Mouse (Mus musculus): Measurements from ENCODE around the gene Olfr849. TPM values are rescaled to one million over a fixed set of nuclear protein-coding genes. Genes with fewer than 3 reads are reported as not detected.

Gene Olfr849
- not detected in 2 replicates for total RNA-seq (2021)
- long read RNA-seq, experiment 1, result 0 reads
- long read RNA-seq, experiment 2, result 0 reads

GRCm38 (mm10) chr9:19439966-19440365, at the start of gene Olfr849:
Gene Olfr849 (plus strand): TSS chr9:19440266.
- DNase-seq, result no peak

- no peak for DNase-seq
Observed at GRCm38 (mm10) chr9:19478148-19478547, 38.1 kb downstream of the Olfr849 start, which contains the start of gene Olfr850. Gene Olfr850 (minus strand): TSS chr9:19478248.

GRCm38 (mm10) chr9:19492995-19493394, 52.9 kb downstream of the Olfr849 start, which contains the start of gene Olfr851:
Gene Olfr851 (plus strand): TSS chr9:19493295.
- DNase-seq, result no peak

Other genes with a start within 250 kb of the Olfr849 start
- gene Olfr843, start 188.3 kb upstream of the Olfr849 start, total RNA-seq (2021), result not detected in 2 replicates
- gene Olfr844, start 123.9 kb upstream of the Olfr849 start, total RNA-seq (2021), result not detected in 2 replicates
- gene Olfr845, start 103.8 kb upstream of the Olfr849 start, total RNA-seq (2021), result not detected in 2 replicates
- not detected in 2 replicates for gene Olfr846, start 76.3 kb upstream of the Olfr849 start, total RNA-seq (2021)
- gene Olfr847, start 61.6 kb upstream of the Olfr849 start, total RNA-seq (2021), result not detected in 2 replicates
- gene Olfr850, start 38.0 kb downstream of the Olfr849 start, total RNA-seq (2021), result not detected in 2 replicates
- not detected in 2 replicates for gene Olfr851, start 53.0 kb downstream of the Olfr849 start, total RNA-seq (2021)
- not detected in 2 replicates for gene Olfr853, start 100.8 kb downstream of the Olfr849 start, total RNA-seq (2021)
- gene Olfr854, start 127.1 kb downstream of the Olfr849 start, total RNA-seq (2021), result not detected in 2 replicates
- gene Olfr855, start 142.4 kb downstream of the Olfr849 start, total RNA-seq (2021), result not detected in 2 replicates
- gene Zfp317, start 181.8 kb downstream of the Olfr849 start, total RNA-seq (2021), result 16.2 and 18.7 TPM in 2 replicates